Mouse (Mus musculus): ENCODE measurements around the gene Sh3rf3.

GRCm38 (mm10) chr10:58836391-58836790 lies 23.2 kb downstream of the Sh3rf3 start:
- TF ChIP-seq CTCF (IDR thresholded peaks at IDR 0.05; ENCODE audit: borderline replicate concordance, insufficient read depth, low read length), result no peak
- no peak for TF ChIP-seq POLR2A (IDR thresholded peaks at IDR 0.05; ENCODE audit: low read depth, low read length)
